Mouse (Mus musculus) embryo, embryonic 11.5 days (tissue): Measurements from ENCODE around the gene Tenm2.

Experiments used
- DNase-seq: peaks from one replicate; pipeline ENCODE4 v3.0.0-alpha.2; 2012; ENCODE audit warnings: low read depth, low spot score

Tenm2 gene

GRCm38 (mm10) chr11:36219586-36219985 lies 1016.2 kb downstream of the Tenm2 start:
- no peak for DNase-seq

GRCm38 (mm10) chr11:36214589-36214988 lies 1021.2 kb downstream of the Tenm2 start:
- DNase-seq, result no peak

- DNase-seq, result no peak
Measured at GRCm38 (mm10) chr11:36204381-36204780, 1031.4 kb downstream of the Tenm2 start.

GRCm38 (mm10) chr11:36203896-36204295 lies 1031.9 kb downstream of the Tenm2 start:
- DNase-seq, result no peak

GRCm38 (mm10) chr11:36194348-36194747 lies 1041.4 kb downstream of the Tenm2 start:
- no peak for DNase-seq

- no peak for DNase-seq
Measured at GRCm38 (mm10) chr11:36176106-36176505, 1059.7 kb downstream of the Tenm2 start.

GRCm38 (mm10) chr11:36173076-36173690 lies 1062.6 kb downstream of the Tenm2 start:
- DNase-seq, result no peak

GRCm38 (mm10) chr11:36172520-36172919 lies 1063.2 kb downstream of the Tenm2 start:
- no peak for DNase-seq

GRCm38 (mm10) chr11:36171991-36172390 lies 1063.8 kb downstream of the Tenm2 start:
- no peak for DNase-seq

- no peak for DNase-seq
Measured at GRCm38 (mm10) chr11:36171221-36171620, 1064.5 kb downstream of the Tenm2 start.

- no peak for DNase-seq
Measured at GRCm38 (mm10) chr11:36169738-36170137, 1066.0 kb downstream of the Tenm2 start.

- no peak for DNase-seq
Measured at GRCm38 (mm10) chr11:36168921-36169537, 1066.7 kb downstream of the Tenm2 start.

- no peak for DNase-seq
Measured at GRCm38 (mm10) chr11:36167766-36168318, 1067.9 kb downstream of the Tenm2 start.

GRCm38 (mm10) chr11:36163580-36163979 lies 1072.2 kb downstream of the Tenm2 start:
- DNase-seq, result no peak

- DNase-seq, result no peak
Measured at GRCm38 (mm10) chr11:36161765-36162321, 1073.9 kb downstream of the Tenm2 start.

GRCm38 (mm10) chr11:36153450-36153849 lies 1082.3 kb downstream of the Tenm2 start:
- no peak for DNase-seq

- no peak for DNase-seq
Measured at GRCm38 (mm10) chr11:36153011-36153410, 1082.8 kb downstream of the Tenm2 start.

GRCm38 (mm10) chr11:36152226-36152625 lies 1083.5 kb downstream of the Tenm2 start:
- no peak for DNase-seq

GRCm38 (mm10) chr11:36149092-36149491 lies 1086.7 kb downstream of the Tenm2 start:
- no peak for DNase-seq

GRCm38 (mm10) chr11:36145057-36145456 lies 1090.7 kb downstream of the Tenm2 start:
- no peak for DNase-seq

- DNase-seq, result no peak
Measured at GRCm38 (mm10) chr11:36140411-36140810, 1095.4 kb downstream of the Tenm2 start.

GRCm38 (mm10) chr11:36139521-36139920 lies 1096.2 kb downstream of the Tenm2 start:
- no peak for DNase-seq

GRCm38 (mm10) chr11:36137840-36138239 lies 1097.9 kb downstream of the Tenm2 start:
- no peak for DNase-seq
